Mouse (Mus musculus): ENCODE measurements around the gene Doc2g. TPM values are rescaled to one million over a fixed set of nuclear protein-coding genes. Genes with fewer than 3 reads are reported as not detected.
"Not testable (repeated sequence)": the region's sequence is repeated elsewhere in the genome, so short reads cannot be mapped to it uniquely, and the experiment has no call there.

The Doc2g gene
- polyA plus RNA-seq, 1 experiment from 2014 or later: 4.5 TPM

DNA sequence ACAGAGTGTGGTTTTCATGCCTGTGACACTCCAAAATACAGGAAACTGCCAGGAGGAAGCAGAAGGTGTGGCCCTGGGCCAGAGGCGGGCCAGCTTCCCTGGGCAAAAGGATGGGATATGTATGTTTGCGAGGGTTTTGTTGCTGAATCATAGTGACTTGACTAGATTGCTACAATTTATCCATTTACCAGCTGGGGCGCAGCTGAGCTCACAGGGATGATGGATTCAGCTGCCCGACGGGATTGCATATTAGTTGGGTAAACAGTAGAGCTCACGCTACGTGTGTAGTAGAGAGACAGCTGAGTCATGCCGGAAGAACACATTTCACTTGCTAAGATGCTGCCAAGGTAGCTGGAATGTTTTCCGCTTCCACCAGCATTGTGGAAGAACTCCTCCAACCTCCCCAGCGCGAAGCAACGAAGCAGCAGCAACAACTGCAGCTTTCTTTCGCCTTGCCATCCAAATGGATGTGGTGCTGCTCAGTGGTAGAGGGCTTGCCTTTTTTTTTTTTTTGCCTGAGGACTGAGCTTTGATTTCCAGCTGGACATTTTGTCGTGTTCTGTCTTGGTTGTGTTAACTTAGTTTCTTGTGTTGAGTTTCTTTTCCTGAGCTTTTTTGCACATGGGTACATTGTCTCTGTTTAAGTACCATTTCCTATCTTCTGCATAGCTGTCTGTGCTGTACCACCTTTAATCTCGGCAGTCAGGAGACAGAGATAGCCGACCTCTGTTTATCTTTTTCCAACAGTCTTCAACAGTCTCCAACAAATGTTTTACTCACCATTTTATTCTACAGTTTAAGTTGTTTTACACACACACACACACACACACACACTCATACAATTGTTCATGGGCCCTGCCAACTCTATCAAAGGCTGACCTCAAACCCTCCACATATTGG lies 43.1 kb downstream of the Doc2g start, which contains the start of gene Gstp2:
Gene Gstp2, minus strand, starts transcription at position 58 of the 900 bp plus-strand sequence.
- H3K36me3 ChIP-seq: no peaks in the 10 kb centered on the region
- H3K4me2 ChIP-seq: peak within 1 kb of the TSS; percentile 39
- peak within 1 kb of the TSS; percentile 93 for H3K27ac ChIP-seq
- peaks cover 13% of the 10 kb centered on the region for H3K4me1 ChIP-seq
- WGBS: 22% methylated on average over 16 of the region's 16 CpGs
- no peak within 1 kb of the TSS for H3K9ac ChIP-seq
- H3K9me3 ChIP-seq: no peaks in the 10 kb centered on the region
- no peaks in the 10 kb centered on the region for H3K27me3 ChIP-seq (replicated peaks)
- no peak within 1 kb of the TSS for H3K4me3 ChIP-seq (replicated peaks)
- peak; percentile 82 for ATAC-seq (ENCODE audit: insufficient read depth, low FRiP score, low read depth)

DNA sequence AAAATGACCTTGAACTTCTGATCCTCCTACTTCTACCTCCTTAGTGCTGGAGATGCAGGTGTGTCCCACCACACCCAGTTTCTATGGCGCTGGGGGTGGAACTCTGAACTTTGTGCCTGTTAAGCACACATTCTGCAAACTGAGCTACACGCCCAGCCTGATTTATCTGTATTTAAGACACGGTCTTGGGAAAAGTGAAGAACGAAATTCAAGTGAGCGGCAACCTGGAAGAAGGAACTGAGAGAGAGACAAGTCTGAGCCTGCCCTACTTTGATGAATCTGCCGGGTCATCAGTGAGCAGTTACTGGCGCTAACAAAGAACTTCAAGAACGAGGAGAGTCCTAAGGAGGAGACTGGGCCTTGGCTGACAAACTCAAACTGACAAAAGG lies 43.7 kb downstream of the Doc2g start:
- H3K4me1 ChIP-seq: peaks cover 13% of the 10 kb centered on the region
- H3K36me3 ChIP-seq: no peaks in the 10 kb centered on the region
- peak; percentile 86 for ATAC-seq (ENCODE audit: insufficient read depth, low FRiP score, low read depth)
- H3K9ac ChIP-seq: no peak overlapping the region
- H3K4me3 ChIP-seq (replicated peaks): no peak overlapping the region
- H3K4me2 ChIP-seq: 0 out of 2 replicates have a peak overlapping the region, but pooled peaks have one; percentile 3
- WGBS: 60% methylated on average over 8 of the region's 8 CpGs
- no peaks in the 10 kb centered on the region for H3K9me3 ChIP-seq
- H3K27ac ChIP-seq: peak overlapping the region; percentile 93
- H3K27me3 ChIP-seq (replicated peaks): no peaks in the 10 kb centered on the region

DNA sequence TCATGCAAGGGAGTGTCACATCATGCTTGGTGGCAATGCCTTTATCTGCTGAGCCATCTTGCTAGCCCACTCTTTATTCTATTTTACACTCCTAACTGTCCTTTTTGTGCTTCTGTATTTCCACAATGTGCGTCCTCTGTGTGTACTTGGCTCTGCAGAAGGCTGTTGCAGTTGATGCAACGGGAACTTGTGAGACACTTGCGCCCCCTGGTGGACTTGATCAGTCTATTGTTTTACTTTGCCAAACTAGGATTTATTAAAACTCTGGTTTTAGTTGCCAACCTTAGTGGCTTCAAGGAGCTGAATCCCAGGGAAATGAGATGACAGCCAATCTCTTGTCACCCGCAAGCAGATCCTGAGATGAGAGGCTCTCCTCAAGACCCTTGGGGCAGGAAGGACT lies 44.7 kb downstream of the Doc2g start:
- H3K27me3 ChIP-seq (replicated peaks): no peaks in the 10 kb centered on the region
- H3K36me3 ChIP-seq: no peaks in the 10 kb centered on the region
- no peaks in the 10 kb centered on the region for H3K9me3 ChIP-seq
- no peak for ATAC-seq (ENCODE audit: insufficient read depth, low FRiP score, low read depth)
- H3K4me1 ChIP-seq: peaks cover 13% of the 10 kb centered on the region
- H3K9ac ChIP-seq: no peak overlapping the region
- WGBS: 20% methylated on average over 4 of the region's 4 CpGs
- H3K4me3 ChIP-seq (replicated peaks): no peak overlapping the region
- H3K27ac ChIP-seq: peak overlapping the region; percentile 93; the same call in 1 of the 2 replicates
- no peak overlapping the region for H3K4me2 ChIP-seq

- H3K4me3 ChIP-seq (replicated peaks); H3K27ac ChIP-seq; H3K36me3 ChIP-seq; ATAC-seq (ENCODE audit: insufficient read depth, low FRiP score, low read depth); H3K9ac ChIP-seq; H3K4me2 ChIP-seq; H3K9me3 ChIP-seq; H3K27me3 ChIP-seq (replicated peaks): not testable (repeated sequence)
- 82% methylated on average over 5 of the region's 5 CpGs for WGBS
- H3K4me1 ChIP-seq: peaks cover 13% of the 10 kb centered on the region
Measured at GRCm38 (mm10) chr19:4049069-4049468, 46.0 kb downstream of the Doc2g start.

GRCm38 (mm10) chr19:4051016-4051415 lies 47.9 kb downstream of the Doc2g start:
- no peak overlapping the region for H3K4me2 ChIP-seq
- H3K36me3 ChIP-seq: no peaks in the 10 kb centered on the region
- H3K4me1 ChIP-seq: peaks cover 8% of the 10 kb centered on the region; the same call in 1 of the 2 replicates
- H3K4me3 ChIP-seq (replicated peaks): no peak overlapping the region
- no peaks in the 10 kb centered on the region for H3K9me3 ChIP-seq
- 93% methylated on average over 5 of the region's 5 CpGs for WGBS
- H3K27ac ChIP-seq: no peak overlapping the region
- H3K27me3 ChIP-seq (replicated peaks): no peaks in the 10 kb centered on the region
- H3K9ac ChIP-seq: no peak overlapping the region
- no peak for ATAC-seq (ENCODE audit: insufficient read depth, low FRiP score, low read depth)

DNA sequence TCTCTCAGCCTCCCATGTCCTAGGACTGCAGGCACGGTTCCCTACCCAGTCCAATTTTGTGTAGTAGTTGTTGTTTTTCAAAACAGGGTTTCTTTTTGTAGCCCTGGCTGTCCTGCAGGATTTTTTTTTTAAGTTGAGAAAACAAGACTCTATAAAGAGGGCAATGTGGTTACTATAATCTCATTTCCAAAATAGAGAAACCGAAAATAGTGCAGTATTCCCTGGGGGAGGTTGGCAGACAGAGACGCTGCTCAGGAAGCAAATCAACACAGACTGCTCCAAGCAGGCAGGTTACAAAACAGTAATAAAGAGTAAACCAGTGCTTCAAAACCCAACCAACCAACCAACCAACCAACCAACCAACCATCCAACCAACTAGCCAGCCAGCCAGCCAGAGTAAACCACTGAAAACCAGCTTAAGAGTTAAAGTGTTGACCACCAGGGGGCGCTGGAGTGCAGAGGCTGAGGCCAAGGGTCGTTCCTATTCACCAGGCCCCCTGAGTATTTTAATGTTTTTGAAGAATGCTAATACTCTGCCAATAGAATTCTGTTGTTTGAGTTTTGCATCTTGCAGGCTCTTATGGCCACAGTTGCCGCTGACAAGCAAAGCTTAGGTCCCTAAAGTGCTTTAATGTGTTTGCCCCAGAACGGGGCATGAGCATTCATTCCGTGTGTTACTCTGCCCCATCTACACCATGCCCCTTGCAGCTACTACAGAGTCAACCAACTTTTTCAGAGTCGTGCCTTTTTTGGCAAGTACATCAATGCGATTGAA lies 48.8 kb downstream of the Doc2g start:
- ATAC-seq (ENCODE audit: insufficient read depth, low FRiP score, low read depth): no peak
- H3K27ac ChIP-seq: no peak overlapping the region
- 0 out of 2 replicates have a peak, but pooled peaks cover 4% of the 10 kb centered on the region for H3K4me1 ChIP-seq
- H3K9me3 ChIP-seq: no peaks in the 10 kb centered on the region
- 54% methylated on average over 10 of the region's 10 CpGs for WGBS
- H3K27me3 ChIP-seq (replicated peaks): no peaks in the 10 kb centered on the region
- H3K36me3 ChIP-seq: no peaks in the 10 kb centered on the region
- no peak overlapping the region for H3K9ac ChIP-seq
- H3K4me2 ChIP-seq: no peak overlapping the region
- no peak overlapping the region for H3K4me3 ChIP-seq (replicated peaks)

GRCm38 (mm10) chr19:4052516-4053030 lies 49.5 kb downstream of the Doc2g start:
- Histone ChIP-seq H3K36me3 (no peaks in the 10 kb centered on the region), H3K27ac (no peak overlapping the region), H3K4me1 (no peaks in the 10 kb centered on the region), H3K9ac (no peak overlapping the region), H3K4me3 (replicated peaks) (no peak overlapping the region), H3K4me2 (no peak overlapping the region), H3K9me3 (no peaks in the 10 kb centered on the region), H3K27me3 (replicated peaks) (no peaks in the 10 kb centered on the region)
- 69% methylated on average over 5 of the region's 5 CpGs for WGBS
- no peak for ATAC-seq (ENCODE audit: insufficient read depth, low FRiP score, low read depth)

DNA sequence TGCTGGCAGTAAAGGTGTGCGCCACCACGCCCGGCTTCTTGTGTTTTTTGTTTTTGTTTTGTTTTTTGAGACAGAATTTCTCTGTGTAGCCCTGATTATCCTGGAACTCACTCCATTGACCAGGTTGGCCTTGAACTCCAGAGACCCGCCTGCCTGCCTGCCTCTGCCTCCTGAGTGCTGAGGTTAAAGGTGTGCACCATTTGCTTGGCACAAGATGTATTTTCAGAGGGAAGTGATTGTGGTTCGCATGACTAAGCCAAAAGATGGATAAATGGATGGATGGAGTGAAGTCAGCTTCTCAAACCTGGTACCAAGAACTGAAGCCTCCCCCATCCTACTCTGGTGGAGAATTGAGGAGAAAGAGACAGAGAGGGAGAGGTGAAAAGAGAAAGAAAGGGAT lies 51.5 kb downstream of the Doc2g start:
- no peak overlapping the region for H3K4me3 ChIP-seq (replicated peaks)
- 83% methylated on average over 5 of the region's 5 CpGs for WGBS
- no peaks in the 10 kb centered on the region for H3K4me1 ChIP-seq
- no peaks in the 10 kb centered on the region for H3K36me3 ChIP-seq
- ATAC-seq (ENCODE audit: insufficient read depth, low FRiP score, low read depth): no peak
- H3K9ac ChIP-seq: no peak overlapping the region
- H3K4me2 ChIP-seq: no peak overlapping the region
- no peaks in the 10 kb centered on the region for H3K27me3 ChIP-seq (replicated peaks)
- no peaks in the 10 kb centered on the region for H3K9me3 ChIP-seq
- no peak overlapping the region for H3K27ac ChIP-seq

GRCm38 (mm10) chr19:4055216-4055946 lies 52.3 kb downstream of the Doc2g start:
- Histone ChIP-seq H3K9ac (no peak overlapping the region), H3K4me3 (replicated peaks) (no peak overlapping the region), H3K4me1 (no peaks in the 10 kb centered on the region), H3K27me3 (replicated peaks) (no peaks in the 10 kb centered on the region), H3K9me3 (no peaks in the 10 kb centered on the region), H3K36me3 (no peaks in the 10 kb centered on the region), H3K4me2 (no peak overlapping the region), H3K27ac (no peak overlapping the region)
- no peak for ATAC-seq (ENCODE audit: insufficient read depth, low FRiP score, low read depth)
- 61% methylated on average over 8 of the region's 8 CpGs for WGBS

DNA sequence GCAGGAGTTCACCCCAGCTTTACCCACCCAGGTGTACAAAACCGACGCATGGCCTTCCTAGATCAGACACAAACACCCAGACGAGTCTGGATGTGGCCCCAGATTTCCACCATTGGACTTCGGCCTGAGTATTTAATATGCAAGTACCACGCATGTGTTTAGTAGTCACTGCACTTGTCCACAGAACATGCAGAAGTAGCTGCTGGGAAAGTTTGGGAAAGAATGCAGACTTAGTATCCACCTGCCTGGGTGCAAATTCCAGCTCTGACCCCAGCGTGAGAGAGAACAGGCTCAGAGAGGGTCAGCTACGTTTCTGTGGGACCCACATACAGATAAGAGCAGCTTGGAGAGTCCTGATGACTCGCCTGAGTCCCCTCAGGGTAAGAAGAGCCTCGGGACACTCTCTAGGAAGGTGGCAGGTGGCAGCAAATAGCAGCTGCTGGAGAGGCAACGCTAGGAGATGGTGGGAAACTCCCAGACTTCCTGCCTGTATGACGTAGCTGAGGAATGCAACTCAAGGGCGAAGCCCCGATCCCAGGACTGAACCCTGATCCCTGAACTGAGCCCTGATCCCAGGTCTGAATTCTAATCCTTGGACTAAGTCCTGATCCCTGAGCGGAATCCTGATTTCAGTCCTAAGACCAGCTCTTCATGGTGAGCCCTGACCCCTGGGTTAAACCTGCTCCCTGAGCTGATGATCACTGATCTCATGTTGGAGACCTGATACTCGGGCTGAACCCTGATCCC lies 53.0 kb downstream of the Doc2g start:
- Histone ChIP-seq H3K27me3 (replicated peaks) (no peaks in the 10 kb centered on the region), H3K9ac (no peak overlapping the region), H3K4me2 (no peak overlapping the region), H3K27ac (no peak overlapping the region), H3K9me3 (no peaks in the 10 kb centered on the region), H3K36me3 (no peaks in the 10 kb centered on the region), H3K4me1 (no peaks in the 10 kb centered on the region), H3K4me3 (replicated peaks) (no peak overlapping the region)
- ATAC-seq (ENCODE audit: insufficient read depth, low FRiP score, low read depth): no peak
- 48% methylated on average over 15 of the region's 15 CpGs for WGBS
